Mouse (Mus musculus) forebrain, postnatal 0 days (tissue): ENCODE data around the gene Osgep. TPM values are rescaled to one million over a fixed set of nuclear protein-coding genes. Genes with fewer than 3 reads are reported as not detected.
A peak's percentile ranks its signal among the peaks of the same experiment; 100 is the strongest.

Experiments
- ATAC-seq: fragments of 200-750 bp; cut with Nextera tagmentation; 2 replicates; pipeline ENCODE4 v1.8.0; 2017; ENCODE audit warnings: mild to moderate bottlenecking, moderate library complexity
- DNase-seq: peaks from one replicate; pipeline ENCODE4 v3.0.0-alpha.2; 2015
- H3K27ac ChIP-seq: fragments of 300-500 bp; sonication (generic); 2 replicates; pipeline ENCODE4 v1.5.1; 2014; ENCODE audit warnings: low read depth, mild to moderate bottlenecking, antibody characterized with exemption, low read length, moderate library complexity, mixed read lengths
- H3K27me3 ChIP-seq: fragments of 300-500 bp; sonication (generic); 2 replicates; pipeline ENCODE4 v1.6.1; 2014; ENCODE audit warnings: mild to moderate bottlenecking, low read length, mixed read lengths; ENCODE audit not compliant: insufficient read depth
- H3K36me3 ChIP-seq: fragments of 300-500 bp; sonication (generic); 2 replicates; pipeline ENCODE4 v1.6.1; 2014; ENCODE audit warnings: mild to moderate bottlenecking, moderate library complexity; ENCODE audit not compliant: insufficient read depth
- H3K4me1 ChIP-seq: fragments of 300-500 bp; sonication (generic); 2 replicates; pipeline ENCODE4 v1.6.1; 2014; ENCODE audit warnings: antibody characterized with exemption; ENCODE audit not compliant: insufficient read depth
- H3K4me2 ChIP-seq: fragments of 300-500 bp; sonication (generic); 2 replicates; pipeline ENCODE4 v1.6.1; 2014; ENCODE audit warnings: low read depth, mild to moderate bottlenecking, moderate library complexity
- H3K4me3 ChIP-seq: fragments of 300-500 bp; sonication (generic); 2 replicates; pipeline ENCODE4 v1.5.1; 2014; ENCODE audit warnings: low read depth, low read length, mixed read lengths
- H3K9ac ChIP-seq: fragments of 300-500 bp; sonication (generic); 2 replicates; pipeline ENCODE4 v1.6.1; 2014; ENCODE audit warnings: mild to moderate bottlenecking
- H3K9me3 ChIP-seq: fragments of 300-500 bp; sonication (generic); 2 replicates; pipeline ENCODE4 v1.6.1; 2016; ENCODE audit warnings: low read length
- CTCF ChIP-seq: sonication (generic); IDR thresholded peaks from 2 replicates; pipeline ENCODE4 v1.5.1; 2016; ENCODE audit warnings: antibody characterized with exemption, control low read depth, low read depth
- WGBS: fragments of 180-500 bp; shearing (Covaris S2); extraction: QIAGEN DNeasy Blood & Tissue Kit; methylation state at CpG from one replicate; pipeline ENCODE4 v1.1.7; 2014; 5-methylcytosine and 5-hydroxymethylcytosine counted together
- polyA plus RNA-seq: library from polyadenylated mRNA; unstranded; fragments of >200 nt; fragmentation: Nextera tagmentation; extraction: Ambion mirVana; gene quantifications from 2 replicates; pipeline ENCODE4 v1.2.1, GENCODE M21; 2015
- total RNA-seq: library from RNA; depleted of rRNA; stranded (reverse); fragments of >200 nt; gene quantifications from 2 replicates; pipeline ENCODE4 v1.2.3, GENCODE M21; 2014

The Osgep gene
- total and polyA plus RNA-seq, 2 experiments from 2014 or later = 75.2 to 79.1 TPM

- no peaks in the 10 kb centered on the region for H3K27me3 ChIP-seq
- H3K36me3 ChIP-seq = no peaks in the 10 kb centered on the region
- peak; percentile 58 for DNase-seq
- peak overlapping the region; percentile 83 for H3K4me2 ChIP-seq
- peak overlapping the region; percentile 45 for H3K4me3 ChIP-seq
- H3K4me1 ChIP-seq = no peaks in the 10 kb centered on the region; the same call in 1 of the 2 replicates
- 14% methylated on average over 23 of the region's 23 CpGs for WGBS
- H3K9ac ChIP-seq = peak overlapping the region; percentile 56
- H3K9me3 ChIP-seq = no peaks in the 10 kb centered on the region
- peak; percentile 83 for ATAC-seq
- no peak for TF ChIP-seq CTCF
- H3K27ac ChIP-seq = peak overlapping the region; percentile 15; the same call in 1 of the 2 replicates
These were observed 27.8 kb downstream of the Osgep start for GRCm38 (mm10) chr14:50896747-50897373.

- Histone ChIP-seq H3K9me3 (no peaks in the 10 kb centered on the region), H3K4me3 (peak overlapping the region; percentile 45), H3K27me3 (no peaks in the 10 kb centered on the region), H3K27ac (peak overlapping the region; percentile 15; the same call in 1 of the 2 replicates), H3K4me1 (no peaks in the 10 kb centered on the region; the same call in 1 of the 2 replicates), H3K4me2 (peak overlapping the region; percentile 83), H3K36me3 (no peaks in the 10 kb centered on the region), H3K9ac (peak overlapping the region; percentile 56)
- no peak for TF ChIP-seq CTCF
- WGBS = 12% methylated on average over 19 of the region's 19 CpGs
- DNase-seq (peak; percentile 18), ATAC-seq (peak; percentile 42)
These were observed 28.5 kb downstream of the Osgep start for GRCm38 (mm10) chr14:50895985-50896746.

- TF ChIP-seq CTCF = no peak
- no peaks in the 10 kb centered on the region for H3K27me3 ChIP-seq
- DNase-seq (no peak), ATAC-seq (no peak)
- no peaks in the 10 kb centered on the region; the same call in 1 of the 2 replicates for H3K4me1 ChIP-seq
- H3K36me3 ChIP-seq = no peaks in the 10 kb centered on the region
- no peak overlapping the region for H3K27ac ChIP-seq
- no peak overlapping the region for H3K9ac ChIP-seq
- H3K4me3 ChIP-seq = no peak overlapping the region
- no peak overlapping the region for H3K4me2 ChIP-seq
- no peaks in the 10 kb centered on the region for H3K9me3 ChIP-seq
These were observed 29.3 kb downstream of the Osgep start for GRCm38 (mm10) chr14:50895407-50895806.

GRCm38 (mm10) chr14:50892541-50893459 lies 31.9 kb downstream of the Osgep start:
- H3K4me1 ChIP-seq = no peaks in the 10 kb centered on the region; the same call in 1 of the 2 replicates
- DNase-seq = no peak
- no peak for ATAC-seq
- no peak for TF ChIP-seq CTCF
- no peak overlapping the region for H3K9ac ChIP-seq
- WGBS = 84% methylated on average over 22 of the region's 22 CpGs
- no peaks in the 10 kb centered on the region for H3K36me3 ChIP-seq
- no peaks in the 10 kb centered on the region for H3K9me3 ChIP-seq
- H3K27ac ChIP-seq = no peak overlapping the region
- H3K27me3 ChIP-seq = no peaks in the 10 kb centered on the region
- H3K4me3 ChIP-seq = no peak overlapping the region
- no peak overlapping the region for H3K4me2 ChIP-seq

- H3K27ac ChIP-seq = no peak overlapping the region
- H3K4me3 ChIP-seq = no peak overlapping the region
- no peak for TF ChIP-seq CTCF
- ATAC-seq (no peak), DNase-seq (no peak)
- H3K9me3 ChIP-seq = no peaks in the 10 kb centered on the region
- WGBS = 94% methylated on average over 7 of the region's 7 CpGs
- no peaks in the 10 kb centered on the region; the same call in 1 of the 2 replicates for H3K4me1 ChIP-seq
- no peak overlapping the region for H3K4me2 ChIP-seq
- no peak overlapping the region for H3K9ac ChIP-seq
- no peaks in the 10 kb centered on the region for H3K36me3 ChIP-seq
- no peaks in the 10 kb centered on the region for H3K27me3 ChIP-seq
These were observed 32.6 kb downstream of the Osgep start for GRCm38 (mm10) chr14:50892091-50892490.

GRCm38 (mm10) chr14:50891621-50892020 lies 33.1 kb downstream of the Osgep start:
- no peak for TF ChIP-seq CTCF
- Histone ChIP-seq H3K9me3 (no peaks in the 10 kb centered on the region), H3K27me3 (no peaks in the 10 kb centered on the region), H3K4me1 (no peaks in the 10 kb centered on the region; the same call in 1 of the 2 replicates), H3K36me3 (no peaks in the 10 kb centered on the region), H3K27ac (no peak overlapping the region), H3K4me3 (no peak overlapping the region), H3K4me2 (no peak overlapping the region), H3K9ac (no peak overlapping the region)
- 94% methylated on average over 8 of the region's 8 CpGs for WGBS
- DNase-seq = no peak
- no peak for ATAC-seq
